Mouse (Mus musculus) stomach, postnatal 0 days (tissue): Measurements from ENCODE around the gene Tectb.

Source experiments
- CTCF ChIP-seq: IDR thresholded peaks from 2 replicates; pipeline ENCODE4 v1.5.1; 2016; ENCODE audit warnings: antibody characterized with exemption, low read depth, mild to moderate bottlenecking, moderate library complexity
- EP300 ChIP-seq: optimal IDR thresholded peaks from 2 replicates; pipeline ENCODE3; 2016; ENCODE audit warnings: antibody characterized with exemption

- TF ChIP-seq CTCF (no peak), EP300 (no peak)
Observed at GRCm38 (mm10) chr19:55143391-55144300, 36.9 kb upstream of the Tectb start.
